Mouse (Mus musculus) hindbrain, embryonic 11.5 days (tissue): ENCODE results near the gene Pip4k2b. TPM values are rescaled to one million over a fixed set of nuclear protein-coding genes. Genes with fewer than 3 reads are reported as not detected.

ENCODE experiments used
- ATAC-seq: fragments of 200-750 bp; cut with Nextera tagmentation; 2 replicates; pipeline ENCODE4 v1.8.0; 2017; ENCODE audit warnings: mild to moderate bottlenecking, moderate TSS enrichment, moderate library complexity; ENCODE audit not compliant: low FRiP score
- DNase-seq: peaks from one replicate; pipeline ENCODE4 v3.0.0-alpha.2; 2015; ENCODE audit warnings: low spot score
- H3K27ac ChIP-seq: fragments of 300-500 bp; sonication (generic); 2 replicates; pipeline ENCODE4 v1.5.1; 2014; ENCODE audit warnings: mild to moderate bottlenecking, low read depth, low read length
- H3K27me3 ChIP-seq: fragments of 300-500 bp; sonication (generic); 2 replicates; pipeline ENCODE4 v1.6.1; 2014; ENCODE audit warnings: mild to moderate bottlenecking, low read length, moderate library complexity, mixed read lengths; ENCODE audit not compliant: control insufficient read depth, insufficient read depth
- H3K36me3 ChIP-seq: fragments of 300-500 bp; sonication (generic); 2 replicates; pipeline ENCODE4 v1.6.1; 2014; ENCODE audit warnings: mild to moderate bottlenecking, low read length, moderate library complexity, mixed read lengths; ENCODE audit not compliant: control insufficient read depth, insufficient read depth
- H3K4me1 ChIP-seq: fragments of 300-500 bp; sonication (generic); replicated peaks from 2 replicates; pipeline ENCODE4 v1.6.1; 2014; ENCODE audit warnings: low read length, mixed read lengths; ENCODE audit not compliant: control insufficient read depth, insufficient read depth
- H3K4me2 ChIP-seq: fragments of 300-500 bp; sonication (generic); replicated peaks from 2 replicates; pipeline ENCODE4 v1.6.1; 2014; ENCODE audit warnings: mild to moderate bottlenecking, low read depth, low read length
- H3K4me3 ChIP-seq: fragments of 300-500 bp; sonication (generic); 2 replicates; pipeline ENCODE4 v1.5.1; 2014; ENCODE audit warnings: low read depth, low read length
- H3K9ac ChIP-seq: fragments of 300-500 bp; sonication (generic); 2 replicates; pipeline ENCODE4 v1.6.1; 2014; ENCODE audit warnings: low read depth, low read length
- H3K9me3 ChIP-seq: fragments of 300-500 bp; sonication (generic); 2 replicates; pipeline ENCODE4 v1.6.1; 2016; ENCODE audit warnings: low read length; ENCODE audit not compliant: control insufficient read depth
- WGBS: fragments of 180-500 bp; shearing (Covaris S2); extraction: QIAGEN DNeasy Blood & Tissue Kit; methylation state at CpG from one replicate; pipeline ENCODE4 v1.1.7; 2014; 5-methylcytosine and 5-hydroxymethylcytosine counted together
- polyA plus RNA-seq: library from polyadenylated mRNA; unstranded; fragments of >200 nt; fragmentation: Nextera tagmentation; extraction: Ambion mirVana; gene quantifications from 2 replicates; pipeline ENCODE4 v1.2.1, GENCODE M21; 2014

Gene Pip4k2b
- polyA plus RNA-seq, 1 experiment from 2014 or later = 3.4 TPM

DNA sequence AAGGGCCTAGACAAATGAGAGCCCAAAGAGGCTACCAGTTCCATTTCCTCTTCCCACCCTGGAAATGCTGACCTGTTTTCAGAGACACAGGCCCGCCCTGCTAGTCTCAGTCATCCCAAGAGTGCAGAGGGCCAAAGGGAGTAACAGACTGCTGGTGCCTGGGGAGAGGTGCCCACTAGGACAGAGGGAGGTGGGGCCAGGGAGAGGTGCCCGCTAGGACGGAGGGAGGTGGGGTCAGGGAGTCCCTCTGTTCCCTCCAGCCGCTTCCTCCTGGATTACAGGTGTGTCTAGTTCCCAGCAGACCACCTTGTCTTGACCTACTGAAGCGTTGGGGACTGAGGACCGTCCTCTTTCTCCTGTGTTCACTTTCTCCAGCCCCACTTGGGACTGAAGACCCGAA lies 59.7 kb downstream of the Pip4k2b start:
- 34% methylated on average over 7 of the region's 7 CpGs for WGBS
- ATAC-seq (no peak), DNase-seq (no peak)
- Histone ChIP-seq H3K27ac (peak overlapping the region; percentile 33; the same call in 1 of the 2 replicates), H3K36me3 (peaks cover 3% of the 10 kb centered on the region; the same call in 1 of the 2 replicates), H3K4me3 (no peak overlapping the region), H3K4me1 (0 out of 2 replicates have a peak, but pooled peaks cover 3% of the 10 kb centered on the region), H3K4me2 (no peak overlapping the region), H3K9me3 (no peaks in the 10 kb centered on the region), H3K27me3 (no peaks in the 10 kb centered on the region), H3K9ac (no peak overlapping the region)

DNA sequence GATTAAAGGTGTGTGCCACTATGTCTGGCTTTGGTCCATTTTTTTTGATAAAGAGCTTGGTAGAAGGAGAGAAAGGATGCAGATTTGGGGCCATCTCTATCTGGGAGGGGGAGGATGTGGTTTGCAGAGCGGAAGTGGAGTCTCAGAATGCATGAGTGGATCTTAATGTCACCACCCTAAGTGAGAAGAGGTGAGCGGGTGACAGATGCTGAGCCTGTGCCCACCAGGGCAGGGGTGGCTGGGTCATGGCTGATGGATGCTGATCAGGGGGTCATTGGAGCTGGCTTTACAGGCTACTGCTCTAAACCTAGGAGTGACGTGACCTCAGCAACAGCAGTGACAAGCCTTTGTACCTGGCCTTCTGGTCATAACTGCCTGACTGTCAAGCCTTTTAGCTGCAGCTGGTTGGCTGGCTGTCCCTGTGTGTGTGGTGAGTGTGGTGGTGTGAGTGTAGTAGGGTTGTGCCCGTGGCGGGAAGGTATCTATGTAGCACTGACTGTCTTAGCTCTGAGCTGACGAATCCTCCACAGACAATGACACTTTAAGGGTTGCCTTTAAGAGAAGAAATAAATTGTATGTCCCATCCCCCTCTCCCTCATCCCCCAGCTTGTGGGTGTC lies 60.3 kb downstream of the Pip4k2b start:
- no peak overlapping the region for H3K4me3 ChIP-seq
- H3K9me3 ChIP-seq = no peaks in the 10 kb centered on the region

GRCm38 (mm10) chr11:97682504-97683055 lies 61.9 kb downstream of the Pip4k2b start:
- no peak overlapping the region for H3K4me3 ChIP-seq
- WGBS = 86% methylated on average over 6 of the region's 6 CpGs
- peaks cover 6% of the 10 kb centered on the region; the same call in 1 of the 2 replicates for H3K36me3 ChIP-seq
- H3K27me3 ChIP-seq = no peaks in the 10 kb centered on the region
- H3K9ac ChIP-seq = no peak overlapping the region
- H3K27ac ChIP-seq = no peak overlapping the region
- H3K4me2 ChIP-seq = no peak overlapping the region
- ATAC-seq (no peak), DNase-seq (no peak)
- 0 out of 2 replicates have a peak, but pooled peaks cover 3% of the 10 kb centered on the region for H3K4me1 ChIP-seq
- no peaks in the 10 kb centered on the region for H3K9me3 ChIP-seq

More for the DNA sequence above, 60.3 kb downstream of the Pip4k2b start:
- ATAC-seq = no peak
- no peaks in the 10 kb centered on the region for H3K27me3 ChIP-seq
- H3K36me3 ChIP-seq = peaks cover 3% of the 10 kb centered on the region; the same call in 1 of the 2 replicates
- no peak overlapping the region for H3K27ac ChIP-seq
- DNase-seq = no peak
- WGBS = 82% methylated on average over 6 of the region's 6 CpGs
- H3K4me2 ChIP-seq = no peak overlapping the region
- H3K9ac ChIP-seq = no peak overlapping the region
- 0 out of 2 replicates have a peak, but pooled peaks cover 3% of the 10 kb centered on the region for H3K4me1 ChIP-seq

DNA sequence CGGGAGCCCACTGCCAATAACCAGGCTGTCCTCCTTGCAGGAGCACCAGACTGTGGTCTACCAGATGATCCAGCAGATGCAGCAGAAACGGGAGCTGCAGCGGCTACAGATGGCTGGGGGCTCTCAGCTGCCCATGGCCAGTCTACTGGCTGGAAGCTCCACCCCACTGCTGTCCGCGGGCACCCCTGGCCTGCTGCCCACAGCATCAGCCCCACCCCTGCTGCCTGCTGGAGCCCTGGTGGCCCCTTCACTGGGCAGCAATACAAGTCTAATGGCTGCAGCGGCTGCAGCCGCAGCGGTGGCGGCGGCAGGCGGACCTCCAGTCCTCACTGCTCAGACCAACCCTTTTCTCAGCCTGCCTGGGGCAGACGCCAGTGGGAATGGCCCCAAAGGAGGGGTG lies 64.1 kb downstream of the Pip4k2b start:
- no peak for ATAC-seq
- H3K4me3 ChIP-seq = no peak overlapping the region
- H3K27ac ChIP-seq = no peak overlapping the region
- DNase-seq = no peak
- peaks cover 6% of the 10 kb centered on the region; the same call in 1 of the 2 replicates for H3K36me3 ChIP-seq
- no peak overlapping the region for H3K4me2 ChIP-seq
- 84% methylated on average over 12 of the region's 12 CpGs for WGBS
- H3K9ac ChIP-seq = no peak overlapping the region
- H3K4me1 ChIP-seq = 0 out of 2 replicates have a peak, but pooled peaks cover 1% of the 10 kb centered on the region
- H3K27me3 ChIP-seq = no peaks in the 10 kb centered on the region
- no peaks in the 10 kb centered on the region for H3K9me3 ChIP-seq

GRCm38 (mm10) chr11:97678301-97678700 lies 66.2 kb downstream of the Pip4k2b start:
- 77% methylated on average over 15 of the region's 15 CpGs for WGBS
- ATAC-seq = no peak
- no peaks in the 10 kb centered on the region for H3K4me1 ChIP-seq
- peaks cover 10% of the 10 kb centered on the region for H3K36me3 ChIP-seq
- no peak overlapping the region for H3K4me3 ChIP-seq
- no peaks in the 10 kb centered on the region for H3K27me3 ChIP-seq
- H3K4me2 ChIP-seq = no peak overlapping the region
- DNase-seq = no peak
- no peak overlapping the region for H3K27ac ChIP-seq
- H3K9ac ChIP-seq = no peak overlapping the region
- H3K9me3 ChIP-seq = no peaks in the 10 kb centered on the region

- H3K4me2 ChIP-seq = no peak overlapping the region
- DNase-seq = no peak
- H3K4me1 ChIP-seq = no peaks in the 10 kb centered on the region
- no peak overlapping the region for H3K9ac ChIP-seq
- 53% methylated on average over 8 of the region's 8 CpGs for WGBS
- no peaks in the 10 kb centered on the region for H3K9me3 ChIP-seq
- ATAC-seq = no peak
- no peaks in the 10 kb centered on the region for H3K27me3 ChIP-seq
- peaks cover 10% of the 10 kb centered on the region for H3K36me3 ChIP-seq
- no peak overlapping the region for H3K4me3 ChIP-seq
- H3K27ac ChIP-seq = no peak overlapping the region
These were observed 66.7 kb downstream of the Pip4k2b start for GRCm38 (mm10) chr11:97677842-97678241.

- no peak overlapping the region for H3K4me3 ChIP-seq
- no peaks in the 10 kb centered on the region for H3K4me1 ChIP-seq
- no peak for ATAC-seq
- no peak overlapping the region for H3K27ac ChIP-seq
- 51% methylated on average over 15 of the region's 15 CpGs for WGBS
- H3K4me2 ChIP-seq = no peak overlapping the region
- no peaks in the 10 kb centered on the region for H3K27me3 ChIP-seq
- no peaks in the 10 kb centered on the region for H3K9me3 ChIP-seq
- peaks cover 12% of the 10 kb centered on the region for H3K36me3 ChIP-seq
- no peak for DNase-seq
- no peak overlapping the region for H3K9ac ChIP-seq
These were observed 67.1 kb downstream of the Pip4k2b start for GRCm38 (mm10) chr11:97677381-97677780.

DNA sequence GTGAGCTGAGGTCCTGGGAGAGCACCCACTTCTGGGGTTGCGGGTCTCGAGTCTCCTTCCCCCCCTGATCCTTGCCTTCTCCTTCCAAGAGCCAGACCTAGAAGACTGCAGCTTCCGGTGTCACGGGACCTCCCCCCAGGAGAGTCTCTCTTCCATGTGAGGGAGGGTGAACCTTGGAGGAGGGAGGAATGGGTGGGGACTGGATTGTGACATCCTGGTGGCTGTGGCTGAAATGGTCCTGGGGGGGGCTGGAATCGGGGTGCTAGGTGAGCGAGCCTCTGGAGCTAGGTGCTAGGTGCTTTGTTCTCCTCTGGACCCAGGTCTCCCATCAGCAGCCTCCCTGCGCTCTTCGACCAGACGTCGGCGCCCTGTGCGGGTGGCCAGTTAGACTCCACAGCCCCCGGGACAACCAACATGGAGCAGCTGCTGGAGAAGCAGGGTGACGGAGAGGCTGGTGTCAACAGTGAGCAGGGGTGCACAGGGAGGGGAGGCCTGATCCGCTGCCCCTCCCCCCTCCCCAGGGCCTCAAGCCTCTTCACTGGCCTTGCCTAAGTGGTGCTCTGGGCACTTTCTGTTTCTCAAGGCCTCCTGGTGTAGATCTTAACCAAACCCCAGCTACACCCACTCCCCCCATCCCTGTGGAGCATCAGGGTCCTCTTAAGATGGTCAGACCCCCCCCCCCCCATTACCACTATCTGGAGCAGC lies 68.3 kb downstream of the Pip4k2b start:
- no peak overlapping the region for H3K4me3 ChIP-seq
- no peak overlapping the region for H3K9ac ChIP-seq
- no peak overlapping the region for H3K27ac ChIP-seq
- no peaks in the 10 kb centered on the region for H3K9me3 ChIP-seq
- no peaks in the 10 kb centered on the region for H3K27me3 ChIP-seq
- DNase-seq (no peak), ATAC-seq (no peak)
- peaks cover 13% of the 10 kb centered on the region for H3K36me3 ChIP-seq
- no peaks in the 10 kb centered on the region for H3K4me1 ChIP-seq
- 87% methylated on average over 15 of the region's 15 CpGs for WGBS
- no peak overlapping the region for H3K4me2 ChIP-seq
